ENCODE assay signal across 19 mouse cellular contexts in the genomic region with DNA sequence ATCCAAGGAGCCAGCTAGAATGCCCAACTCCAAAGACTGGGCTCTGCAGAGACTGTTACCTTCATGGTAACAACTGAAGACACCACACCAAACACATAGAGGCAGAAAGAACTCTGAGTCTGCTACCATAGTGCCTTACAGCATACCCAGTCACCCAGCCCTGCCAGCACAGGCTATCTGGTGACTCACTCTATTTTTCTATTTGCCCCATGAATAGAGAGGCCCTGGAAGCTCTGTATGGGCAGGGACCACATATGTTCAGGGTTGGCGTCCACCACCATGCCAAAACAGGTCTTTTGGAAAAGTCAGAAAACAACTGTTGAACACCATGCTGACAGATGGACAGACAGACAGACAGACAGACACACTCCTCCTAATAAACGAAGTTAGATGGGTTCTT. TPM values are rescaled to one million over a fixed set of nuclear protein-coding genes. Genes with fewer than 3 reads are reported as not detected.
DNase-seq lines count a peak whose midpoint lies in the region; ATAC-seq and TF ChIP-seq lines count a peak whose summit lies in the region.
"Had no signal": no experiment of that assay in that cellular context is flagged by ENCODE, and none has a peak within 500 bp of the region (broad histone marks: within the 10 kb centered on the region; RNA-seq: fewer than 3 reads in every experiment).

No protein-coding gene starts in this region.

- TF ChIP-seq CTCF in lung, embryonic 14.5 days (IDR thresholded peaks at IDR 0.05; ENCODE audit: low read depth): no peak

- H3K9ac ChIP-seq in lung, embryonic 14.5 days: no peak overlapping the region
- no peak overlapping the region for H3K9ac ChIP-seq in stomach, embryonic 15.5 days
- H3K9ac ChIP-seq: forebrain, embryonic 13.5 days; hindbrain, embryonic 15.5 days; limb, embryonic 13.5 days; liver, embryonic 15.5 days; midbrain, embryonic 12.5 days had no signal

- no peak overlapping the region for H3K4me3 ChIP-seq in heart, embryonic 10.5 days
- H3K4me3 ChIP-seq in lung, embryonic 14.5 days (ENCODE audit: low read depth, low read length): no peak overlapping the region
- no peak overlapping the region for H3K4me3 ChIP-seq in stomach, embryonic 15.5 days (replicated peaks)
- H3K4me3 ChIP-seq: forebrain, embryonic 13.5 days; hindbrain, embryonic 15.5 days; limb, embryonic 13.5 days; liver, embryonic 15.5 days; midbrain, embryonic 12.5 days had no signal

- no peaks in the 10 kb centered on the region for H3K27me3 ChIP-seq in heart, embryonic 10.5 days (ENCODE audit: insufficient read depth, poor library complexity, severe bottlenecking)
- H3K27me3 ChIP-seq in lung, embryonic 14.5 days (ENCODE audit: insufficient read depth, low read length): no peaks in the 10 kb centered on the region
- no peaks in the 10 kb centered on the region for H3K27me3 ChIP-seq in stomach, embryonic 15.5 days (replicated peaks)
- H3K27me3 ChIP-seq: forebrain, embryonic 13.5 days; hindbrain, embryonic 15.5 days; limb, embryonic 13.5 days; liver, embryonic 15.5 days; midbrain, embryonic 12.5 days had no signal

- no peaks in the 10 kb centered on the region for H3K9me3 ChIP-seq in heart, embryonic 10.5 days
- no peaks in the 10 kb centered on the region for H3K9me3 ChIP-seq in lung, embryonic 14.5 days (ENCODE audit: low read depth, low read length)
- no peaks in the 10 kb centered on the region for H3K9me3 ChIP-seq in stomach, embryonic 15.5 days
- H3K9me3 ChIP-seq: forebrain, embryonic 13.5 days; G1E; hindbrain, embryonic 15.5 days; limb, embryonic 13.5 days; liver, embryonic 15.5 days; midbrain, embryonic 12.5 days had no signal

- WGBS in heart, embryonic 10.5 days: 84% methylated on average over 2 of the region's 2 CpGs
- 79% methylated on average over 2 of the region's 2 CpGs for WGBS in lung, embryonic 14.5 days
- 71% methylated on average over 2 of the region's 2 CpGs for WGBS in stomach, embryonic 15.5 days

- H3K36me3 ChIP-seq in heart, embryonic 10.5 days: no peaks in the 10 kb centered on the region
- H3K36me3 ChIP-seq in lung, embryonic 14.5 days (ENCODE audit: insufficient read depth): no peaks in the 10 kb centered on the region
- no peaks in the 10 kb centered on the region for H3K36me3 ChIP-seq in stomach, embryonic 15.5 days
- H3K36me3 ChIP-seq: G1E; hindbrain, embryonic 15.5 days; limb, embryonic 13.5 days; liver, embryonic 15.5 days; midbrain, embryonic 12.5 days had no signal

- DNase-seq in heart, embryonic 10.5 days (ENCODE audit: low spot score): no peak
- no peak for DNase-seq in heart, postnatal 4 days
- DNase-seq in lung, embryonic 14.5 days: no peak
- DNase-seq in lung, postnatal 36 days: no peak
- DNase-seq in Muller cell, postnatal 12 days (ENCODE audit: inconsistent ontology term): peak; percentile 45
- DNase-seq in right cerebral cortex, postnatal 25 days: no peak
- DNase-seq: gastrocnemius, postnatal 10 days; heart, adult 18-20 months; heart, postnatal 36 days; layer of hippocampus, postnatal 36 days; thymus, postnatal 25 days had no signal

- peak overlapping the region; percentile 65; the same call in 1 of the 2 replicates for H3K27ac ChIP-seq in heart, embryonic 10.5 days
- peak overlapping the region; percentile 46; the same call in 1 of the 2 replicates for H3K27ac ChIP-seq in lung, embryonic 14.5 days (ENCODE audit: low read depth)
- H3K27ac ChIP-seq in stomach, embryonic 15.5 days: peak overlapping the region; percentile 79
- H3K27ac ChIP-seq: forebrain, embryonic 13.5 days; hindbrain, embryonic 15.5 days; limb, embryonic 13.5 days; liver, embryonic 15.5 days; midbrain, embryonic 12.5 days had no signal

- H3K4me2 ChIP-seq in lung, embryonic 14.5 days: no peak overlapping the region
- no peak overlapping the region for H3K4me2 ChIP-seq in stomach, embryonic 15.5 days
- H3K4me2 ChIP-seq: forebrain, embryonic 13.5 days; hindbrain, embryonic 15.5 days; limb, embryonic 13.5 days; liver, embryonic 15.5 days; midbrain, embryonic 12.5 days had no signal

- peaks cover 18% of the 10 kb centered on the region for H3K4me1 ChIP-seq in heart, embryonic 10.5 days
- H3K4me1 ChIP-seq in lung, embryonic 14.5 days (ENCODE audit: insufficient read depth): peaks cover 21% of the 10 kb centered on the region
- H3K4me1 ChIP-seq in stomach, embryonic 15.5 days: peaks cover 18% of the 10 kb centered on the region
- H3K4me1 ChIP-seq: forebrain, embryonic 13.5 days; liver, embryonic 15.5 days had no signal

- ATAC-seq in lung, embryonic 14.5 days (ENCODE audit: insufficient read depth): no peak
- ATAC-seq in stomach, embryonic 15.5 days (ENCODE audit: insufficient read depth, low FRiP score, low read depth): no peak
- ATAC-seq: forebrain, embryonic 13.5 days had no signal

RNA-seq across cellular contexts. Expression of a gene that starts 49.0 kb away (rescaled TPM):
- polyA plus RNA-seq in heart, embryonic 10.5 days (2016; fragmentation: Nextera tagmentation; extraction: Ambion mirVana): 1.2 and 1.6 TPM in 2 replicates
- 10 to 100 TPM; 10.1 to 11.9 TPM for total RNA-seq in heart, postnatal 4 days (2021)
- polyA plus RNA-seq in lung, embryonic 14.5 days (2014; fragmentation: Nextera tagmentation; extraction: Ambion mirVana): 23.3 and 24.2 TPM in 2 replicates
- 21.2 and 21.7 TPM in 2 replicates for polyA plus RNA-seq in stomach, embryonic 15.5 days (2015; fragmentation: Nextera tagmentation; extraction: Ambion mirVana)
- total RNA-seq: common myeloid progenitor, adult 5-6 weeks had no signal
- polyA plus RNA-seq: G1E had no signal
